Mouse (Mus musculus) hindbrain, embryonic 16.5 days (tissue): ENCODE results near the gene Ncbp1. TPM values are rescaled to one million over a fixed set of nuclear protein-coding genes. Genes with fewer than 3 reads are reported as not detected.
A peak's percentile ranks its signal among the peaks of the same experiment; 100 is the strongest.
"Not testable (repeated sequence)": the region's sequence is repeated elsewhere in the genome, so short reads cannot be mapped to it uniquely, and the experiment has no call there.

Experiments used
- ATAC-seq: fragments of 200-750 bp; cut with Nextera tagmentation; 2 replicates; pipeline ENCODE4 v1.8.0; 2017; ENCODE audit warnings: moderate TSS enrichment, moderate library complexity
- H3K27ac ChIP-seq: fragments of 300-500 bp; sonication (generic); 2 replicates; pipeline ENCODE4 v1.5.1; 2014; ENCODE audit warnings: low read depth, mild to moderate bottlenecking, control low read depth, low read length, moderate library complexity
- H3K27me3 ChIP-seq: fragments of 300-500 bp; sonication (generic); replicated peaks from 2 replicates; pipeline ENCODE4 v1.6.1; 2014; ENCODE audit warnings: low read length; ENCODE audit not compliant: control insufficient read depth, insufficient read depth
- H3K36me3 ChIP-seq: fragments of 300-500 bp; sonication (generic); 2 replicates; pipeline ENCODE4 v1.6.1; 2014; ENCODE audit warnings: mild to moderate bottlenecking, low read length, moderate library complexity, mixed read lengths; ENCODE audit not compliant: control insufficient read depth, insufficient read depth
- H3K4me1 ChIP-seq: fragments of 300-500 bp; sonication (generic); 2 replicates; pipeline ENCODE4 v1.6.1; 2014; ENCODE audit warnings: low read depth, low read length; ENCODE audit not compliant: control insufficient read depth, insufficient read depth
- H3K4me2 ChIP-seq: fragments of 300-500 bp; sonication (generic); 2 replicates; pipeline ENCODE4 v1.6.1; 2014; ENCODE audit warnings: mild to moderate bottlenecking, low read length, control low read depth, moderate library complexity
- H3K4me3 ChIP-seq: fragments of 300-500 bp; sonication (generic); 2 replicates; pipeline ENCODE4 v1.5.1; 2014; ENCODE audit warnings: mild to moderate bottlenecking, low read length, control low read depth, moderate library complexity
- H3K9ac ChIP-seq: fragments of 300-500 bp; sonication (generic); 2 replicates; pipeline ENCODE4 v1.6.1; 2014; ENCODE audit warnings: low read depth, mild to moderate bottlenecking, control low read depth, low read length, moderate library complexity
- H3K9me3 ChIP-seq: fragments of 300-500 bp; sonication (generic); 2 replicates; pipeline ENCODE4 v1.6.1; 2014; ENCODE audit warnings: mild to moderate bottlenecking, low read length, moderate library complexity; ENCODE audit not compliant: control insufficient read depth
- WGBS: fragments of 180-500 bp; shearing (Covaris S2); extraction: QIAGEN DNeasy Blood & Tissue Kit; methylation state at CpG from one replicate; pipeline ENCODE4 v1.1.7; 2014; 5-methylcytosine and 5-hydroxymethylcytosine counted together
- polyA plus RNA-seq: library from polyadenylated mRNA; unstranded; fragments of >200 nt; fragmentation: Nextera tagmentation; extraction: Ambion mirVana; gene quantifications from 2 replicates; pipeline ENCODE4 v1.2.1, GENCODE M21; 2015

Ncbp1 gene
- polyA plus RNA-seq, 1 experiment from 2014 or later: 61.4 TPM

- H3K36me3 ChIP-seq: peaks cover 44% of the 10 kb centered on the region
- H3K27me3 ChIP-seq: no peaks in the 10 kb centered on the region
- H3K9ac ChIP-seq: no peak overlapping the region
- no peak for ATAC-seq
- no peak overlapping the region for H3K4me2 ChIP-seq
- no peaks in the 10 kb centered on the region for H3K9me3 ChIP-seq
- no peak overlapping the region for H3K4me3 ChIP-seq
- H3K27ac ChIP-seq: no peak overlapping the region
- 78% methylated on average over 8 of the region's 8 CpGs for WGBS
- no peaks in the 10 kb centered on the region for H3K4me1 ChIP-seq
Measured at GRCm38 (mm10) chr4:46185423-46185822, 47.0 kb downstream of the Ncbp1 start.

DNA sequence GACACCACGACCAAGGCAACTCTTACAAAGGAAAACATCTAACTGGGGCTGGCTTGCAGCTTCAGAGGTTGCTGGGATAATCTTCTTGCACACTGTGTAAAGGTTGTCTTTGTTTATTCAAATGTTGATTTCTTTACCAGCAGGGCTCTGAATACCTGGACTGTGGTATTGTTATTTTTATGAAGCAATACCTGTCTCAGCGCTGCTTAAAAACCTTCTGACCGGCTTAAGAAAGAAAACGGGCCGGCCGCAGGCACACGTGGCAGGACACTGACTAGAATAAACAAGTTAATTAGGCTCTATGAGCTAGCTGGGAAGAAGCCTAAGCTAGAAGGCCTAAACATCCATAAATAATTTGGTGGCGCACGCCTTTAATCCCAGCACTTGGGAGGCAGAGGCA, 47.5 kb downstream of the Ncbp1 start:
- Histone ChIP-seq H3K27me3 (no peaks in the 10 kb centered on the region), H3K9me3 (no peaks in the 10 kb centered on the region), H3K27ac (no peak overlapping the region), H3K4me3 (no peak overlapping the region), H3K4me2 (no peak overlapping the region), H3K9ac (no peak overlapping the region), H3K36me3 (peaks cover 48% of the 10 kb centered on the region), H3K4me1 (no peaks in the 10 kb centered on the region)
- ATAC-seq: no peak
- 82% methylated on average over 9 of the region's 9 CpGs for WGBS

- no peak for ATAC-seq
- no peaks in the 10 kb centered on the region for H3K4me1 ChIP-seq
- H3K9ac ChIP-seq: no peak overlapping the region
- H3K36me3 ChIP-seq: peaks cover 44% of the 10 kb centered on the region
- no peaks in the 10 kb centered on the region for H3K9me3 ChIP-seq
- no peak overlapping the region for H3K27ac ChIP-seq
- 78% methylated on average over 3 of the region's 3 CpGs for WGBS
- no peak overlapping the region for H3K4me3 ChIP-seq
- no peaks in the 10 kb centered on the region for H3K27me3 ChIP-seq
- no peak overlapping the region for H3K4me2 ChIP-seq
Measured at GRCm38 (mm10) chr4:46186466-46186865, 48.1 kb downstream of the Ncbp1 start.

DNA sequence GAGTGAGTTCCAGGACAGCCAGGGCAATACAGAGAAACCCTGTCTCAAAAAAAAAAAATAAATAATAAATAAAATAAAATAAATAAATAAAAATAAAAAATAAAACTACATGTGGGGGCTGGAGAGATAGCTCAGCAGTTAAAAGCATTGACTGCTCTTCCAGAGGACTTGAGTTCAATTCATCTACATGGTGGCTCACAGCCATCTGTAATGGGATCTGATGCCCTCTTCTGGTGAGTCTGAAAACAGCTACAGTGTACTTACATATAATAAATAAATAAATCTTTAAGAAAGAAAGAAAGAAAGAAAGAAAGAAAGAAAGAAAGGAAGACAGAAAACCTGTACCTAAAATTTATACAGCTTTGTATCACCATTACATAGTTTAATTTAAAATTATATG, 53.6 kb downstream of the Ncbp1 start:
- not testable (repeated sequence) for H3K4me2 ChIP-seq, ATAC-seq, H3K9me3 ChIP-seq, H3K9ac ChIP-seq, H3K27ac ChIP-seq, H3K4me3 ChIP-seq, H3K27me3 ChIP-seq
- peaks cover 19% of the 10 kb centered on the region for H3K4me1 ChIP-seq
- H3K36me3 ChIP-seq: peaks cover 15% of the 10 kb centered on the region; the same call in 1 of the 2 replicates

DNA sequence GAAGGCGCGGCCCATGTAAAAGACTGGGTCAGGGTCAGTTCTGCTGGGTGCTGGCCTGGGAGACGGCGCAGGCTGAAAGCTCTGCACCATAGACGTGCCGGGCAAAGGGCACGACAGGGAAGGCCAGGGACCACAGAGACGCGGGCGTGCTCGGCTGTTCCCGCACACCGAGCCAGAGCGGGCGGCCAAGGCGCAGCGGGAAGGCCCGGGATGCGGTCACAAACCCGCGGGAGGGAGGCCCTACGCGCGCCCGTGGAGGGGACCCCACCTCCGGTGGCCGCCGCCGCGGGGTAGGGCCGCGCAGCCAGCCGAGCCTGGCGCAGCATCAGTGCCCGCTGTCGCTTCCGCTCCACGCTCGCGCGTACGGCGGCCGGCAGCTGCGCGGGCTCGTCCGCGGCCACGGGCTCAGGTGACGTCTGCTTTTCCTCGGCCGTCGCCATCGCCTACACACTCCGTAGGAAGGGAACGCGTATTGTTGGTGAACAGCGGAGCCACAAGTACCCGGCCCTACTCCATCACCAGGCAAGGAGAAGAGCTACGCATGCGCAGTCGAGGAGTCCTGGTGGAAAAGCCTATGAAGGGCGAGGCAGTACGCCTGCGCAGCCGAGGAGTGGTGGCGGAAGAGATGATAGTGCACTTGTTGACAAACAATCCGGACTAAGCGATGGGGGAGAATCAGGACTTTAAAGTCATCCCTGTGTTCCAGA, 57.5 kb downstream of the Ncbp1 start, which contains the start of gene Xpa:
Xpa (minus strand) TSS at position 531 of the 707 bp plus-strand sequence.
- ATAC-seq: peak; percentile 97
- under 1% methylated on average over 56 of the region's 70 CpGs for WGBS
- H3K4me1 ChIP-seq: peaks cover 19% of the 10 kb centered on the region
- peak within 1 kb of the TSS; percentile 82 for H3K4me3 ChIP-seq
- H3K36me3 ChIP-seq: peaks cover under 1% of the 10 kb centered on the region; the same call in 1 of the 2 replicates
- H3K9me3 ChIP-seq: no peaks in the 10 kb centered on the region
- peak within 1 kb of the TSS; percentile 85 for H3K4me2 ChIP-seq
- peak within 1 kb of the TSS; percentile 94 for H3K27ac ChIP-seq
- H3K9ac ChIP-seq: peak within 1 kb of the TSS; percentile 87
- H3K27me3 ChIP-seq: peaks cover 5% of the 10 kb centered on the region; the same call in 1 of the 2 replicates

DNA sequence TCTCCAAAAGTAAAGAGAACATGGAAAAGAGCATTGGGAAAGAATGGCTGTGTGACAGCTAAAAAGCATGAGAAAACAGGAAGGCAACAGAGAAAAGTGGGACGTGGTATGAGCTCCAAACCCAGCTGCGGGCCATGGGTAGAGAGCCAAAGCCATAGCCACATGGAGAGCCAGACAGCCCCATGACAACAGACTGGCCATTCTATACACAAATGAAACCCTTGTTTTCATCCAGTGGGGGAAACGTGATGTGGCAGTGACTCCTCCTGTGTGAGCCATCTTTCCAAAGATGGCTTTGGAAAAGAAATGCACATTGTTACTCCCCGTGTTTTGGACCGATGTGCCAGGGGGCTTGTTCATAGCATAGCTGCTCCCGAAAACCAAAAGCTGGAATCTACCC, 58.1 kb downstream of the Ncbp1 start:
- Histone ChIP-seq H3K9ac (peak overlapping the region; percentile 87), H3K9me3 (no peaks in the 10 kb centered on the region), H3K4me2 (peak overlapping the region; percentile 85), H3K36me3 (no peaks in the 10 kb centered on the region), H3K4me1 (peaks cover 19% of the 10 kb centered on the region), H3K4me3 (peak overlapping the region; percentile 82), H3K27me3 (peaks cover 5% of the 10 kb centered on the region; the same call in 1 of the 2 replicates), H3K27ac (peak overlapping the region; percentile 94)
- peak; percentile 69 for ATAC-seq
- WGBS: 29% methylated on average over 6 of the region's 6 CpGs

DNA sequence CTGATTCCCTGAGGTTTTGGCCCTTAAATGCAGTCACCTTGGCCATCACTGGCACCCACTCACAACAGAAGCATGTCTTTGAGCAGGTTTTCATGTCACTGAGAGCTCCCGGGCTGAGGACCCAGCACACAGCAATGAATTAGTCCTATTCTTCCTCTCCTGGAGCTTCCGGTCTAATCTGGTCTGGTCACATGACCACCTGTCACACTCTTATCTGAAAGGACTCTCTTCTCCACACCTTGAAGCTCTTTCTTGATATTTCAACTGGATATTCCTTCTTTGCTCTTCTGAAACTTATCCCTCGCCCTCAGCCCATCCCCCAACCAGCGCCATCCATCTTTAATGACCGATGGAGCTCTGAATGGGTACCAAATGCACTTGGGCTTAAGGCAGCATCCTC, 59.7 kb downstream of the Ncbp1 start:
- WGBS: 72% methylated on average over 5 of the region's 5 CpGs
- H3K4me1 ChIP-seq: peaks cover 19% of the 10 kb centered on the region
- H3K4me2 ChIP-seq: no peak overlapping the region
- no peak overlapping the region for H3K9ac ChIP-seq
- H3K36me3 ChIP-seq: no peaks in the 10 kb centered on the region
- no peak for ATAC-seq
- H3K27me3 ChIP-seq: peaks cover 5% of the 10 kb centered on the region; the same call in 1 of the 2 replicates
- no peak overlapping the region for H3K27ac ChIP-seq
- H3K9me3 ChIP-seq: no peaks in the 10 kb centered on the region
- no peak overlapping the region for H3K4me3 ChIP-seq

GRCm38 (mm10) chr4:46201834-46202561, 63.6 kb downstream of the Ncbp1 start:
- Histone ChIP-seq H3K36me3 (no peaks in the 10 kb centered on the region), H3K4me1 (no peaks in the 10 kb centered on the region; the same call in none of the 2 replicates), H3K27ac (peak overlapping the region; percentile 68), H3K9ac (peak overlapping the region; percentile 65), H3K4me3 (peak overlapping the region; percentile 42), H3K9me3 (no peaks in the 10 kb centered on the region), H3K4me2 (peak overlapping the region; percentile 64), H3K27me3 (peaks cover 5% of the 10 kb centered on the region; the same call in 1 of the 2 replicates)
- peak; percentile 78 for ATAC-seq
- 5% methylated on average over 7 of the region's 7 CpGs for WGBS

DNA sequence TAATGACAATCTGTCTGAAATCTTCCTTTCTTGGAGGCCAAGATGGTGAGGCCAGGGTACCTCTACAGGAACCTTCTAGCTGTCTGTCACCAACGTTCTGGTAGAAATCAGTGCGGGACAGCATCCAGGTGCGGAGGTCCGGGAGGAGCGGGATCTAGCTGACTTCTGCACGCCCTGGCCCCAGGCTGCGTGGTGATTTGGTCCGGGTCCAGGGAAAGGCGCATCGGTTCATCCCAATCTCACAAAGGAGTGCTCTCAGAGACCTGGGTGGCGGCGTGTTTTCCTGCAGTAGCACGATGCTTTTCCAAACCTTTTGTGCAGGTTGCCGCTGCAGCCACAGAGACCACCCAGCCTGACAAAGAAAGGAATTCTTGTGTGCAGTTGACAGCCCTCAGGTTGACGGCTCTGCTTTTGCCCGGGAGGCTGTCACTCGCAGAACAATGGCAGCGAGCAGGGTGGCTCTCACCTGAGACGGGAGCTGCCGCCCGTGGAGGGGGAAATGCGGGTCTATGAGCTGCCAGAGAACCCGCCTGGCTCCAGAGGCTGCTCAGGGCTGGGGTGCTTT, 64.2 kb downstream of the Ncbp1 start:
- Histone ChIP-seq H3K9me3 (no peaks in the 10 kb centered on the region), H3K4me2 (peak overlapping the region; percentile 64), H3K27me3 (peaks cover 5% of the 10 kb centered on the region; the same call in 1 of the 2 replicates), H3K4me1 (no peaks in the 10 kb centered on the region; the same call in 1 of the 2 replicates), H3K27ac (peak overlapping the region; percentile 68), H3K9ac (peak overlapping the region; percentile 65), H3K4me3 (peak overlapping the region; percentile 42), H3K36me3 (no peaks in the 10 kb centered on the region)
- ATAC-seq: peak; percentile 57
- WGBS: 5% methylated on average over 23 of the region's 23 CpGs
